ENCODE assay signal across 9 mouse cellular contexts in the genomic region with DNA sequence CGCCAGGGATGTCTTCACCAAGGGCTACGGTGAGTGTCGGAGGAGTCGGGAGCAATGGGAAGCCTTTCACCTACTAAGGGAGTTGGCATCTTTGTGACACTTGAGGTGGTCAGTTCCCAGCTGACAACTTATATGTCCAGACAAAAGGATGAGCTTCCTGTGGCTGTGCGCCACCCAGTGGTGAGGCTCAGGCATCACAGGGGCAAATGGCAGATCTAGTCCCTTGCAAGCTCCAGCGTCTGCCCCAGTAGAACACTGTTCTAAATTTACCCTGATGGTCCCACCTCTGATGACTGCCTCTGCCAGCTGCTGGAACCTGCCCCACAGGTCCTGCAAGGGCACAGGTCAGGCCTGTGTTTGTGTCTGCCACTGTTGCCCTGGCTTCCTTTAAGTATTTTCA. TPM values are rescaled to one million over a fixed set of nuclear protein-coding genes. Genes with fewer than 3 reads are reported as not detected.
DNase-seq lines count a peak whose midpoint lies in the region; ATAC-seq and TF ChIP-seq lines count a peak whose summit lies in the region.
"Had no signal": no experiment of that assay in that cellular context is flagged by ENCODE, and none has a peak within 500 bp of the region (broad histone marks: within the 10 kb centered on the region; RNA-seq: fewer than 3 reads in every experiment).

No protein-coding gene starts in this region.

- no peak overlapping the region for H3K27ac ChIP-seq in liver, postnatal 0 days (ENCODE audit: low read depth)

- no peak overlapping the region for H3K4me3 ChIP-seq in liver, postnatal 0 days (ENCODE audit: low read depth, low read length)
- H3K4me3 ChIP-seq: megakaryocyte, embryonic 14.5 days had no signal

- TF ChIP-seq EP300 in liver, postnatal 0 days (IDR thresholded peaks at IDR 0.05; ENCODE audit: low read depth) = no peak

- peak; percentile 58 for DNase-seq in layer of hippocampus, adult 11-12 months (ENCODE audit: low spot score)
- no peak for DNase-seq in layer of hippocampus, postnatal 14 days (ENCODE audit: low spot score in 2 of 2)
- DNase-seq in Muller cell, postnatal 12 days (ENCODE audit: inconsistent ontology term) = peak; percentile 36
- DNase-seq in embryo, embryonic 10.5 days (ENCODE audit: low spot score) = peak; percentile 68
- DNase-seq in heart, postnatal 25 days (ENCODE audit: low spot score) = peak; percentile 28
- peak; percentile 80 for DNase-seq in liver, postnatal 0 days
- peak; percentile 76 for DNase-seq in retina, postnatal 1 day
- DNase-seq in urinary bladder, postnatal 14 days (ENCODE audit: low spot score) = peak; percentile 59

- no peaks in the 10 kb centered on the region for H3K9me3 ChIP-seq in liver, postnatal 0 days (ENCODE audit: low read length)
- H3K9me3 ChIP-seq: megakaryocyte, embryonic 14.5 days had no signal

- peaks cover 15% of the 10 kb centered on the region for H3K4me1 ChIP-seq in liver, postnatal 0 days (ENCODE audit: insufficient read depth)

- intact Hi-C loops in heart, postnatal 25 days (cut with DNase I) = loop anchor here (2.0 kb wide), 1 partner anchor 28 kb away; no protein-coding TSS in a partner anchor

- no peak overlapping the region for H3K9ac ChIP-seq in liver, postnatal 0 days (replicated peaks)

- TF ChIP-seq CTCF in liver, postnatal 0 days (IDR thresholded peaks at IDR 0.05; ENCODE audit: low read depth) = peak; percentile 95

- peak; percentile 51 for ATAC-seq in liver, postnatal 0 days

- H3K27me3 ChIP-seq in liver, postnatal 0 days (ENCODE audit: insufficient read depth, low read length) = no peaks in the 10 kb centered on the region
- H3K27me3 ChIP-seq: megakaryocyte, embryonic 14.5 days had no signal

- 63% methylated on average over 6 of the region's 6 CpGs for WGBS in liver, postnatal 0 days (ENCODE audit: insufficient replicate concordance)

- H3K36me3 ChIP-seq in liver, postnatal 0 days (replicated peaks; ENCODE audit: insufficient read depth, low read length) = peaks cover 22% of the 10 kb centered on the region

- H3K4me2 ChIP-seq in liver, postnatal 0 days (ENCODE audit: low read depth, low read length) = no peak overlapping the region

RNA-seq across cellular contexts. Expression of gene Vdac1, which starts 13.7 kb away (rescaled TPM):
- 100 to 1,000 TPM; 564 to 569 TPM for total RNA-seq in layer of hippocampus, postnatal 14 days (2021)
- total RNA-seq in heart, postnatal 25 days (2021) = 1,000 to 10,000 TPM; 1,015 to 1,076 TPM
- polyA plus RNA-seq in liver, postnatal 0 days (2015; fragmentation: Nextera tagmentation; extraction: Ambion mirVana) = 101 and 104 TPM in 2 replicates

RNA-seq across cellular contexts. Expression of gene 9530068E07Rik, which starts 21.9 kb away (rescaled TPM):
- total RNA-seq in layer of hippocampus, postnatal 14 days (2021) = 10 to 100 TPM; 82.2 to 82.4 TPM
- 10 to 100 TPM; 72.8 to 79.0 TPM for total RNA-seq in heart, postnatal 25 days (2021)
- 82.4 and 88.9 TPM in 2 replicates for polyA plus RNA-seq in liver, postnatal 0 days (2015; fragmentation: Nextera tagmentation; extraction: Ambion mirVana)

Comparison
In these comparisons a context has a peak if more than half of its experiments do, and no peak if none do; other contexts are left out.
1. DNase-seq: peak in layer of hippocampus, adult 11-12 months (single experiment), Muller cell, postnatal 12 days (single experiment), embryo, embryonic 10.5 days (single experiment), heart, postnatal 25 days (single experiment), liver, postnatal 0 days (single experiment), retina, postnatal 1 day (single experiment) and urinary bladder, postnatal 14 days (single experiment); none in layer of hippocampus, postnatal 14 days (0 of 2).